Mouse (Mus musculus): ENCODE measurements around the gene Slc25a31. TPM values are rescaled to one million over a fixed set of nuclear protein-coding genes. Genes with fewer than 3 reads are reported as not detected.

The Slc25a31 gene
- not detected for total RNA-seq (2023)

GRCm38 (mm10) chr3:40708655-40709054 lies at the start of gene Slc25a31:
Slc25a31 (plus strand) TSS chr3:40708855.

GRCm38 (mm10) chr3:40744024-40744835 lies 35.6 kb downstream of the Slc25a31 start, which contains the start of gene Hspa4l:
Hspa4l (plus strand) TSS chr3:40744495.

Other genes starting within 250 kb of the Slc25a31 start
- 1 to 10 TPM in 1 of 2 experiments, under 1 TPM in 1; 0.64 to 1.2 TPM for gene Intu, start 177.6 kb upstream of the Slc25a31 start, total RNA-seq (2023)
- 10 to 100 TPM; 31.6 to 32.7 TPM for gene Hspa4l, start 35.6 kb downstream of the Slc25a31 start, total RNA-seq (2023)
- 10 to 100 TPM; 46.5 to 49.0 TPM for gene Plk4, start 91.2 kb downstream of the Slc25a31 start, total RNA-seq (2023)
- gene Mfsd8, start 138.0 kb downstream of the Slc25a31 start, total RNA-seq (2023) = 1 to 10 TPM; 7.1 to 9.5 TPM
- 1 to 10 TPM; 5.5 to 6.5 TPM for gene Abhd18, start 138.1 kb downstream of the Slc25a31 start, total RNA-seq (2023)
- gene 1700034I23Rik, start 193.7 kb downstream of the Slc25a31 start, total RNA-seq (2023) = under 1 TPM in 1 of 2 experiments, not detected in 1; 0.18 TPM
- 10 to 100 TPM; 20.7 to 25.6 TPM for gene Larp1b, start 241.0 kb downstream of the Slc25a31 start, total RNA-seq (2023)